ENCODE assay signal across 33 mouse cellular contexts in the genomic region with DNA sequence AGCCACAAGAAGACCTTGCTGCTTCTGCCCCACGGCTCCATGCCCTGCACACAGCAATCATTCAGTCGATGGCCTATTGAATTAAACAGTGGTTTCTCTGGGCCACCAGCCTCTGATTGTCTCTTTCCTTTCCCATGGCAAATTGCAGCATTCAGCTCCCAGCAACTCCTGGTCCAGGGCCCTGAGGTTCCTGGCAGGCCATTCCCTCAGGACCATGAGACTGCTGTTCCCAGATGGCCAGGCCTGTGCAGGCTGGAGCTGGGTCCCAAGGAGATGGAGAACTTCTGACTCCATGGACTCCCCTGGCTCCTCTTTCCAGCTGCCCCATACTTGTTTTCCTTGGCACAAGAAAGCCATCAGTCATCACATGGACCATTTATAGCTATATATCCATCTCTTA. TPM values are rescaled to one million over a fixed set of nuclear protein-coding genes. Genes with fewer than 3 reads are reported as not detected.
DNase-seq lines count a peak whose midpoint lies in the region; ATAC-seq lines count a peak whose summit lies in the region.
"Had no signal": no experiment of that assay in that cellular context is flagged by ENCODE, and none has a peak within 500 bp of the region (broad histone marks: within the 10 kb centered on the region; RNA-seq: fewer than 3 reads in every experiment).

No protein-coding gene starts in this region.

- H3K9me3 ChIP-seq in heart, embryonic 11.5 days (replicated peaks; ENCODE audit: control insufficient read depth, low read length) = no peaks in the 10 kb centered on the region
- H3K9me3 ChIP-seq: embryonic facial prominence, embryonic 15.5 days; G1E; limb, embryonic 13.5 days; liver, embryonic 12.5 days; neural tube, embryonic 15.5 days had no signal

- ATAC-seq in heart, embryonic 11.5 days (replicated peaks; ENCODE audit: insufficient number of reproducible peaks, low FRiP score, low TSS enrichment) = no peak
- ATAC-seq in erythroblast, adult 5-6 weeks (replicated peaks; ENCODE audit: low FRiP score, poor library complexity, severe bottlenecking) = no peak
- ATAC-seq: forebrain, postnatal 0 days; hindbrain, embryonic 16.5 days; intestine, postnatal 0 days; liver, embryonic 12.5 days; Patski had no signal

- no peak overlapping the region for H3K27ac ChIP-seq in heart, embryonic 11.5 days (ENCODE audit: low read depth, low read length)
- H3K27ac ChIP-seq: embryonic facial prominence, embryonic 15.5 days; limb, embryonic 13.5 days; liver, embryonic 12.5 days; midbrain, embryonic 10.5 days; neural tube, embryonic 15.5 days had no signal

- intact Hi-C loops in left cerebral cortex, postnatal 4 days (cut with DNase I) = no loop called here

- H3K4me1 ChIP-seq in heart, embryonic 11.5 days (ENCODE audit: control insufficient read depth, insufficient read depth, low read length) = 0 out of 2 replicates have a peak, but pooled peaks cover 3% of the 10 kb centered on the region
- H3K4me1 ChIP-seq: embryonic facial prominence, embryonic 15.5 days; limb, embryonic 13.5 days; neural tube, embryonic 15.5 days had no signal

- peak; percentile 21 to 47 for DNase-seq in heart, adult 9 months (ENCODE audit: low spot score in 2 of 2)
- DNase-seq in right cerebral cortex, postnatal 10 days (ENCODE audit: low spot score in 2 of 2) = peak; percentile 30 to 51
- DNase-seq in right cerebral cortex, postnatal 4 days = no peak
- peak; percentile 26 to 34 for DNase-seq in layer of hippocampus, adult 8-10 months (ENCODE audit: low spot score in 2 of 2)
- DNase-seq in left cerebral cortex, postnatal 4 days = peak; percentile 2
- DNase-seq: B cell, adult 2 months; cerebellum, adult 18-20 months; forebrain, postnatal 0 days; gastrocnemius, postnatal 14 days; kidney, postnatal 4 days; lung, adult 18-20 months; lung, postnatal 10 days; thymus, postnatal 25 days had no signal

- no peaks in the 10 kb centered on the region for H3K36me3 ChIP-seq in heart, embryonic 11.5 days (ENCODE audit: control insufficient read depth, insufficient read depth, low read length)
- H3K36me3 ChIP-seq: embryonic facial prominence, embryonic 15.5 days; G1E; limb, embryonic 13.5 days; liver, embryonic 12.5 days; midbrain, embryonic 10.5 days; neural tube, embryonic 15.5 days had no signal

- H3K9ac ChIP-seq in heart, embryonic 11.5 days (ENCODE audit: low read depth, low read length) = no peak overlapping the region
- H3K9ac ChIP-seq: embryonic facial prominence, embryonic 15.5 days; forebrain, postnatal 0 days; limb, embryonic 13.5 days; liver, embryonic 12.5 days; neural tube, embryonic 15.5 days had no signal

- WGBS in heart, embryonic 11.5 days (ENCODE audit: insufficient replicate concordance) = 88% methylated on average over 2 of the region's 2 CpGs

- H3K4me3 ChIP-seq in heart, embryonic 11.5 days (ENCODE audit: low read depth, low read length) = no peak overlapping the region
- H3K4me3 ChIP-seq: embryonic facial prominence, embryonic 15.5 days; limb, embryonic 13.5 days; liver, embryonic 12.5 days; midbrain, embryonic 10.5 days; neural tube, embryonic 15.5 days had no signal

- H3K27me3 ChIP-seq in heart, embryonic 11.5 days (ENCODE audit: control insufficient read depth, insufficient read depth, low read length) = no peaks in the 10 kb centered on the region
- H3K27me3 ChIP-seq: CH12.LX; embryonic facial prominence, embryonic 15.5 days; limb, embryonic 13.5 days; neural tube, embryonic 15.5 days had no signal

- no peak overlapping the region for H3K4me2 ChIP-seq in heart, embryonic 11.5 days
- H3K4me2 ChIP-seq: embryonic facial prominence, embryonic 15.5 days; limb, embryonic 13.5 days; liver, embryonic 12.5 days; neural tube, embryonic 15.5 days had no signal

RNA-seq across cellular contexts. Expression of gene Tnp1, which starts 10.8 kb away (rescaled TPM):
- polyA plus RNA-seq in heart, embryonic 11.5 days (2014; fragmentation: Nextera tagmentation; extraction: Ambion mirVana) = not detected in 2 replicates
- not detected for total RNA-seq in layer of hippocampus, adult 8-10 months (2022)
- not detected for total RNA-seq in left cerebral cortex, postnatal 4 days (2021)
- not detected in 2 replicates for total RNA-seq in erythroblast, adult 5-6 weeks (2015; ENCODE audit: low replicate concordance)
- not detected in 2 replicates for total RNA-seq in erythroblast, adult 5-6 weeks (2017; ENCODE audit: low replicate concordance)
- total RNA-seq: adrenal gland, adult 18-20 months; adrenal gland, postnatal 4 days; CH12.LX; forebrain, postnatal 0 days; G1E; gastrocnemius, postnatal 14 days; heart, adult 18-20 months; hematopoietic stem cell, adult 5-6 weeks; left cerebral cortex, postnatal 14 days had no signal
- polyA plus RNA-seq: embryonic facial prominence, embryonic 15.5 days; forebrain, postnatal 0 days; G1E; heart, postnatal 0 days; hindbrain, embryonic 16.5 days; intestine, postnatal 0 days; kidney, embryonic 16.5 days; limb, embryonic 13.5 days; liver, embryonic 12.5 days; midbrain, embryonic 10.5 days; neural tube, embryonic 15.5 days; Patski; stomach, embryonic 14.5 days had no signal
